Mouse (Mus musculus) small intestine, adult 2 months (tissue): ENCODE results near the gene Madcam1.

Source experiments
- CTCF ChIP-seq: fragments of 200-500 bp; IDR thresholded peaks from 2 replicates; pipeline ENCODE4 v1.5.1; 2012; ENCODE audit warnings: low read depth, mild to moderate bottlenecking, control low read depth, inconsistent platforms, low read length, moderate library complexity, mixed read lengths; ENCODE audit not compliant: insufficient replicate concordance, insufficient read length; ENCODE audit errors: extremely low read depth
- POLR2A ChIP-seq: fragments of 200-500 bp; IDR thresholded peaks from 2 replicates; pipeline ENCODE4 v1.6.1; 2012; ENCODE audit warnings: low read depth, mild to moderate bottlenecking, control low read depth, inconsistent platforms, low read length, moderate library complexity

DNA sequence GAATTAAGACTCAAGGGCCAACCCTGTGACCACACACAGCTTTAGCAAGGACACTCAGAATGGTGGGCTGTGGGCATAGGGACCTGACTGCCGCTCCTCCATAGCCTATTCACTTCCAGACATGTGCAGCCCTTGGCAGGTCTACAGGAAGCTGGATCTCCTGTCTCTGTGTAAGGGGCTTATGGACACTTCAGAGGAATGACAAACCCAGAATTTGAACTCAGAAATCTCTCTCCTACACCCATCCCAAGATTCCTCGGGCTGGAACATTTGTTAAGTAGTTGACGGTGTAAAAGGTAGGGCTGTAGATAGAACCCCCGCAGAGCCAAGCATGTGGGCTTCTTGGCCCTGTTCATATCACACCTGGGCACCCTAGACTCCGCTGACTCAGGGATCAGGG is 48.0 kb upstream of the Madcam1 start:
- no peak for TF ChIP-seq CTCF
- no peak for TF ChIP-seq POLR2A
